Mouse (Mus musculus) kidney, postnatal 25 days (tissue): Measurements from ENCODE around the gene S100a13.

Experiments
- DNase-seq, 2 experiments: peaks; one replicate each; pipeline ENCODE4 v3.0.0; 2021; ENCODE audit warnings: mixed read lengths in 2 of 2

S100a13 gene

DNA sequence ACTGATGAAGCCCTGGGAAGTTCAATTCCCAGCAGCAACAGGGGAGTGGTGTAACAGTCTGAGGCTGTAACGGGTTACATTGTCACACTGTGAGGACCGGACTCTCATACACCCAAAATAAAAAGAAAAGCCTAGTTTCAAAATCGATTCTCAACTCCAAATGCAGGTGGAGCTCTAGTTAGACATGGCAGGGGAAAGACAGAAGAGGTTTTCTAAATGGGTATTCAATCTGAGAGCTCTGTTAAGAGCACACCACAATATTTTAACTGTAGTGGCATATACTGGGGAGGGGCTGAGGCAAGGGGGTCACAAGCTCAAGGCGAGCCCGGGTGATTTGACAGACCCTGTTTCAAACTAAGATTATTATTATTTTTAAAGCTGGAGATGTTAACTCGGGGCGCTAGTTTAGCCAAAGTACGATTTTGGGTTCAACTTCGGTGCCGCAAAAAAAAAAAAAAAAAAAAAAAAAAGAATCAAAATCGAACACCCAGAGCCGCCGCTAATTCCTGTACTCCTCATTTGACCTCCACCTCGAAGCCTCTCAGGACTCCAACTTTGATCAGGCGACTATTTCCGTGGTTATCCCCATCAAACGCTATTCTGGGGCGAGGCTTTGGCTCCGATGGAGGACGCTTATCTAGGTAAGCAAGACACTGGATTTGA lies 5.8 kb upstream of the S100a13 start:
- no peak for DNase-seq

DNA sequence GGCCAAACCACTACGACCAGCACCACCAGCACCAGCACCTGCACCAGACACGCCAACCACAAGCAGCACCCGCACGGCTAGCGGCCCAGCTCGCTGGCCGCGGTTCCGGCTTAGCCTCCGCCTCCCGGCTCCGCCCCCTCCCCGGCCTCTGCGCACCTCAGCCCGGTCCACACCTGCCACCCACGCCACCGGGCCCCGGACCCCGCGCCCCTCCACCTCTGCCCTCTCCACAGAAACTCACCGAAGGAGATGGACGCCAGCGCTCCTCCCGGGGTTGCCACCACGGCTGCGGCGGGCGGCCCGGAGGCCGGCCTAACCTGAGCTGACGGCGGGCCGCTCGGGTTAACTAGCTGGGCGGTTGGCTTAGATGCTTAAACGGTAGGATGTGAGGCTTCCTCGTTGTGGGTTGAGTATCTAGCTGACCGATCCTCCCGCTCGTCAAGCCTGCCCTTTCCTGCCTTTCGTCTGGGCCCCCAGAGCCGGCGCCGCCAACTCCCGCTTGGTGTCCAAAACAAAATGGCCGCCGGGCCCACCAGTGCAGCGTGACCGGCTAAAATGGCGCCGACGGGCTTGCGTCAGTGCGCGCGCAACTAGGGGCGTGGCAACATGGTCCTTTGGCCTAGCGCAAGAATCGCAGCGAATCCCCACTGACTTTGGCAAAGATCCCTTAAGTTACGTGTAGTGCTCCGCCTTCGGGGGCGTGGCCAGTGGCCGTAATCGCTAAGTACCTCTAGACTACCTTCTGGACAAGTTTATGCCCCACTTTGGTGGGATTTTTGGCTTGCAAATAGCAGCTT lies 5.1 kb upstream of the S100a13 start, which contains the start of gene Chtop:
Chtop (minus strand) TSS at position 549 of the 797 bp plus-strand sequence.
- DNase-seq = peak; percentile 100

DNA sequence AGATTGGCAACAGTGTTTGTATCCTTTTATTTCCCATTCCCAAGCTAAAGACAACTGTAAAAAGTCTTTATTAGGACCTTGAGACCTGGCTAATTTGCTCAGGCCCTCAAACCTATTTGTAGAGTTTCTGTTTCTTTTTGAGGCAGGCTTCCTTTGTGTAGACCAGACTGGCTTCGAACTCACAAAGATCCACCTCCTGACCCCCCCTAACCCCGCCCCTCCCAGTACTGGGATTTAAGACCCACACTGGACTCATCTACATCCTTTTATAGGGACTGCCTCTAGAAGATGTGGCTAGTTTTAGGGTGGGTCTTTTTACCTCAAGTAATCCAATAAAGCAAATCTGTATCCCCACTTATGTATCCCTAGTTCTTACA lies 4.5 kb upstream of the S100a13 start:
- no peak for DNase-seq

DNA sequence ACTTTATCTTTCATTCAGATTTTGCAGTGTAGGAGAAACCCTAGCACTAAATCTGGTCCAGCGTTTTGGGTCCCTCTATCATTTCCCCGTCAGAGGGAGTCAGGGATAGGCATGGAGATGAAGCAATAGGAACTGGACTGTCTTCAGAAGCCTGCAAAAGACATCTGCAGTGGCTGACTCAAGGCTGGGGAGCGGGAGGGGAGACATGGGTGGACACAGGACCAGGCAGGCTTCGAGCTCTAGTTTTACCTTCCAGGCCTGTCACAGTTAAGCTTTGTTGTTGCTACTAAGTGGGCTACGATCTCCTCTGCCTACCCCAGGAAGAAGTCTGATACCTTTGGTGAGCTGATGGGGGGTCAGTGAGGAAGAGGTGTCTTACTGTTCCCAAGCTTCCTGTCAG lies 2.0 kb upstream of the S100a13 start:
- DNase-seq = no peak

DNA sequence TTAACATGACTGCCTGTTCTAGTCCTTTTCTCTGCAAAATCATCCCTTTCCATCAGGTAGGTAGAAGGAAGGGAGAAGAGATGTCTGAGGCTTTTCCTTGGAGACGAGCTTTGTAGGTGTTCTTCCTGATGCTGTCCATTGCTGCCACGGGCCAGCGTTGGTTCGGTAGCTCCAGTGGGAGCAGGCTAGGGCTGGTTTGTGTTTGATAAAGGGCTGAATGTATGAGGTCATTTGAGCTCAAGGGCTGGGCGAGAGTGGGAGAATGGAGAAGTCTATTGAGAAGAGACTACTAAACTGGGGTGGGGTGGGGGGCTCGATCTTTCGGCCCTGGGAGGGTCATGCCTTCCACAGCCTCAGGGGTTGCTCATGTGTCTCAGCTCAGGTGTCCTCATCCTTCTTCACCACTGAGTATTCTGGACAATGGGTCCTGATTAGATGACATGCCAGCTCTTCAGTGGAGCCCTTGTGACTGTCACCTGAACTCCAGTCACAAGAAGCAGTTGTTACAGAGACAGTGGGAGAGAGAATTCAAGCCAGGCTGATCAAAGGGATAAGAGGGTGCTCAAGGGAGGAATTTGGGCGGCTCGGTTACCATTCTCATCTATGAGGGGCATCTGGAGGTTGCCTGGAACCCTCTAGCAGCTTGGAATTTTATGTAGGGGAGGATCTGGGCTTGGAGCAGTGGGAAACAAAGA lies 1.1 kb upstream of the S100a13 start:
- DNase-seq = no peak

DNA sequence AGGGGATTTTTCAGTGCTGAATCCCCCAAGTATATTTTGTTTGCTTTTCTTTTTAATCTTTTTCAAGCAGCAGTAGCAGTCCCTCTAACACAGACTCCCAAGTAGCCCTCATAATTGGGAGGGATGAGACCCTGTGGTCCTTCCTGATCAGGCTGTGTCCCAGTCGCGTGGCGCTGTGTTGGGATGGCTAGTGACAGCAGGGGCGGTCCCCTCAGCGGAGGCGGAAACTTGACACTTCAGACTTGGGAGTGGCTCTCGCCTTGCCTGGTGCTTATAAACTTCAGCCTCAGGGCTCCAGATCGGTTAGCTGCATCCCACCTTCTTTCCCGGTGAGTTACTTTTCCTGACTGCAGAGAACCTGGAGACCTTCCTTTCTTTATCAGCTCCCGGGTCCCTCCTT lies 456 bp downstream of the S100a13 start:
- DNase-seq = peak; percentile 82 to 89

DNA sequence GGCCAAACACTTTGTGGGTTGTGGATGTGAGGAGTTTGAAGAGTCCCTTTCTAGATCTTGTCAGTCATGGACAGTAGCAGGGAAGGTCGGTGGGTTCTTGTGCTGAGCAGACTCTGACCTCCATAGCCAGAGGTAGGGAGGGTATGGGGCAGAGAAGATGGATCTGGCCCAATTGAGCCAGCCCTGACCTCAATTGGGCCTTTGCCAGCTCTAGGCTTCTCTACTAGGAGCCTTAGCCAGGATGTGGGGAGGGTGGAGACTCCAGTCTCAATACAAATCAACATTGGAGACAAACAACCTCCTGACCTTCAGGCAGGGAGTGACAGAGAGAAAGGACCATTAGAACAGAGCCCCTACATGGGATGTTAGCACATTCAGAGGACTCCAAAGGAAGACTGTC lies 1.0 kb downstream of the S100a13 start:
- DNase-seq = peak; percentile 77 to 78

DNA sequence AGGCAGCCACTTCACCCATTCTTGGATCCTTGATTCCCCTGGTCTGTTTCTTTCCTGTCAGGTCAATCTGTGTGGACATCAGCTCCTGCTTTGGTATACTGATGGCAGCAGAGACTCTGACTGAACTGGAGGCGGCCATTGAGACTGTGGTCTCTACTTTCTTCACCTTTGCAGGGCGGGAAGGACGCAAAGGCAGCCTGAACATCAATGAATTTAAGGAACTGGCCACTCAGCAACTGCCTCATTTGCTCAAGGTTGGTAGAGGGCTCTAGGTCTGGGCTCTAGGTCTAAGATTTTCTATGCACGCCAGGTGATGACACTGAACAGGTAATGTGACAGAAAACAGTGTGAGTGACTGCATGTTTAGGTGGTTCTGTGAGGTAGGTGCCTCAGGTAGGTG lies 1.6 kb downstream of the S100a13 start:
- DNase-seq = no peak

DNA sequence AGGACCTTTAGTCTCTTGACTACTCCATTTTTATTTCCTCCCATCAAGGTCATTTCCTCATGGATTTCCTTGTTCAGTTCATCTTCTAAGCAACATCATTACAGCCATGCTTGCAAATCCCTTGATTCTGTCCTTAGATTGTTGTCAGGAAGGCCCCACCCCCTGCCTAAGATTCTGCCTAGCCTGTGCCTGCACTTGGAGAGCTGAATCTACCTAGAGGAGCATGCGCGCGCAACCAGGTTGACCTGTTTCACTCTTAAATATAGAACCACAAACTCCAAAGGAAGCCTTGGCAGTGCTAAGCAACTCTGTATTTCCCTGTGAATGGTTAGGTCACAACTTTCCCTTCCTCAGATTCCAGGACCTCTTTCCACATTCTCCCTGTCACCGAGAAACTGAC lies 3.5 kb downstream of the S100a13 start:
- no peak for DNase-seq

DNA sequence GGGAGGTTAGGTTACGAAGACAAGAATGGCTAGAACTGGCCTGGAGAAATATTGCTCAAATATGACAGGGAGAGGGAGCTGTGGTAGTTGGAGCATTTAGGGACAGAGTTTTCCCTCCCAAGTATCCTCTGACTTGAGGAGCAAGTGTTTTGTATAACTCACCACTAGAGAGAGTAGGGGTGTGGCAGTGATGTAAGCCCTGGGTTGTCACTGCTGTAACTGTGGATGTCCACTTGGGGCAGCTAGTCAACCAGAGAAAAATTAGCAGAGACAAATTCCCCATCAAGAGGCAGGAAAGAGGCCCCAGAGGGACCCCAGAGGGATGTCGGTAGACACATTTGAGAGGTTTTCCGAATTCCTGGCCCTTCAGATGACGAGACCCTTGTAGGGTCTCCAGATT lies 11.2 kb downstream of the S100a13 start:
- peak; percentile 55 to 64 for DNase-seq

DNA sequence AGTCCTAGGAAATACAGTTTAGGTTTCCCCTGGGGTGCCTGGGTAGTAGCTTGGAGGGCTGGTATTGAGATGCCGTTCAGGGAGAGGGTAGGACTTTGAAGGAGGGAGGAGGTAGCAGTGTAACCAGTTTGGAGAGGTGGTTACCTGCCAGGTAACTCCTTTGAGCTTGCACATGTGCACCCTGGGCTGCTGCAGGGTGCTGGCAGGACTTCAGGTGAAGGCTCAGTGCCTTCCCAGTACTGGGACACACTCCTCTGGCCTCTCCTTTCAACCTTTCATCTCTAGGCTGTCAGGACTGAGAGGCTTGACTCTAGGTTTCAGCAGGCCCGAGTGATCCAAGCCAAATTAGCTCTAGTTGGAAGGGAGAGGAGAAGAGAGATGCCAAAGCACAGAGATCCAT lies 11.8 kb downstream of the S100a13 start:
- DNase-seq = no peak

DNA sequence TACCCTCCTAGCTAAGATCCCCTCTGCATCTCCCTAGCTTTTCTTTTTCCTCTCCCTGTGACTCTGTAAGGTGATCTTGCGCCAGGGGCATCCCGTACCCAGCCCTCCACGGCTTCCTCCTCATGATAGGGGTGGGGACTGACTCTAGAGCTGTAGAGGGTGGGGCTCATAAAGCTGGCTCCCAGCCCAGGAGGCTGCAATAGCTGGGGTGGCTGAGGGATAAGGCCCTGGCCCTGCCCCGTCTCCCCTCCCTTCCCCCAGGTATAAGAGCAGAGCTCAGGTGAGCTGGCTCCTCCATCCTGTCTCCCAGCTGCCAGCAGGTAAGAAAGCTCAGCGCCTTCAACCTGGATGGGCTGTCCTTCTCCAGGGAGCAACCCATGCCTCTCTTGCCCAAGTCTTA lies 12.3 kb downstream of the S100a13 start, which contains the start of gene S100a14:
S100a14 (plus strand) TSS at position 277 of the 400 bp plus-strand sequence.
- peak in 1 of 2 experiments; percentile 70 for DNase-seq

DNA sequence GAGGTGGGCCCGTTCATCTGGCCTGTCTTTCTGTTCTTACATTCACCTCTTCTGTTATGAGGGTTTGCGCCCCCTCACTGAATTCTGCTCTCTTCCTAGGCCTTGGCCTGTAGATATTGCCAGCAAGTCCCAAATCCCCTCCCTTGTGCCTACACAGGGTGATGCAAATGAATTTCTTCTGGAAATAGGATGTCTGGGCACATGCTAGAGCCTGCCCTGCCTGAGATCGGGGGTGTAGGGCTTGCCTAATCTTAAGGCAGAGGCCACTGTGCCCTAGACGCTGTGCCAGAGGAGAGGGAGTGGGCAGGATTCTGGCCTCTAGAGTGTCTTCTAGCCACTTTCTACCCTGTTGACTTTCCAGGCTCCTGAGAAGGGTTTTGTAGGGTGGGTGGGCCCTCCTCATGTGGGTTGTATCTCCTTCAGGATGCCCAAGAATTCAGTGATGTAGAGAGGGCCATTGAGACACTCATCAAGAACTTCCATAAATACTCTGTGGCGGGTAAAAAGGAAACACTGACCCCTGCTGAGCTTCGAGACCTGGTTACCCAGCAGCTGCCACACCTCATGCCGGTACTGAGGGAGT lies 13.1 kb downstream of the S100a13 start:
- DNase-seq = no peak

DNA sequence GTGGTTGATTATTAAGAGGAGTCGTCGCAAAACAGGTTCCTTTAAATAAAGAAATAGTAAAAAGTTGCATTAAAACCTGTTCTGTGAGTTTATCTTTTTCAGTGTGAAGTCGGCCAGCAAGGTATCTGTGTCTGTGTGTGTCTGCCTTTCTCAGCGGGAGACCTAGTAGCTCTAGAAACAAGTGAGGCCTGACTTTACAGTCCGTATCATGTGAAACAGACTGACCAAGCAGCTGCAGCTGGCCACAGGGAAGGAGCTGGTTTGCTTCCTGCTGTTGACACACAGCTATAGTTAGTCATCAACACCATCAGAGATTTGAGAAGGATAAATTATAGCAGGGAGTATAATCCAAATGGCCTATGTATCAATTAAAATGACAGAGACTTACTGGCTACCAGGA lies 17.5 kb downstream of the S100a13 start:
- DNase-seq = no peak

DNA sequence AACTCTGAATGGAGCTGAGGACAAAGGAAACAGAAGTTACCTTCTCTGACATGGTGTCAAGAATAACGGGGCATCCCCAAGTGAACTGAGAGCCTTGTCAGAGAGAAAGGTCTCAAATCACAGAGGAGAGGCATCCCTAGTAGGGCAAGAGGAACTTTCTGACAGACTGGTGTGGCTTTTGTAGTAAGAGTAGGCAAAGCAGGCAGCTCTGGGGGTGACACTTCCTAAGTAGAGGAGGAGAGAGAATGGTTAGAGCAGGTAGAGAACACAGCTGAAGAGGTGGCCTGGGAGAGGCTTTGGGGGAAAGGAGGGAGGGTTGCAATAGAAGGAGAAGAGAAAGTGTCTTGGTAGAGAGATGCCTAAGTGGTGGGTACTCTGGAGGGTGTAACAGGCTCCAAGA lies 21.2 kb downstream of the S100a13 start:
- no peak for DNase-seq

DNA sequence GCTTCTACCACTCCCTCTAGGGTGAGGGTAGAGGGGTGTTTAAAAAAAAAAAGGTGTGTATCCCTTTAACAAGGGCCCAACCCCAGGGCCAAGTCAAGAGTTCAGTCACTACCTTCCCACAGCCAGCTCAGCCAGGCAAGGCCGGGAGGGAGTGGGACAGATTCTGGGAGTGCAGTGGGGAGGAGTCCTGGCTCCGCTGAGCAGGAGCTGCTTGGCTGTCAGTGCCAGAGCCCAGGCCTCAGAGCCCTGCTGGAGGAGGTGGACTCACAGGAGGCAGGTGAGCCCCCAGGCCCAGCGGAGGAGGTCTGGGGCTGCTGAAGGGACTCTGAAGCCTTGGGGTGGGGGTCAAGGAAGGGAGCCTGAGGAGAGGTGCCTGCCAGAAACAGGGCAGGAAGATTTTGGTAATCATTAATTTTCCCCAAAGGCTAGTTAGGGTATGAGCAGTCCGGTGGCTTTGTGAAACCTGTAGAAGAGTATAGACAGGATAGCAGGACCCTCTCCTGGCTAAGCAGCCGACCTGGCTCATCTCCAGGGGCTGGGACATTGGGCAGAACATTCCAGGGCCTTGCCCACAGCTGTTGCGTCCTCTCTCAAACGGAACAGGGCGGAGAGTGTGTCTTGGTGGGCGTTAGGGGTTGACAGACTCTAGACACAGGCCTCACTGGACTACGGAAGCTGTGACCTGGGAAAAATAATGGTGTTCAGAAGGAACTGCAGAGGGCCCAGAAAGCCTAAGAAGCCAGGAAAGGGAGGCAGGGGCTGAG lies 23.1 kb downstream of the S100a13 start, which contains the start of gene S100a16:
S100a16 (plus strand) TSS at position 114 of the 764 bp plus-strand sequence.
- DNase-seq = peak; percentile 83 to 94

DNA sequence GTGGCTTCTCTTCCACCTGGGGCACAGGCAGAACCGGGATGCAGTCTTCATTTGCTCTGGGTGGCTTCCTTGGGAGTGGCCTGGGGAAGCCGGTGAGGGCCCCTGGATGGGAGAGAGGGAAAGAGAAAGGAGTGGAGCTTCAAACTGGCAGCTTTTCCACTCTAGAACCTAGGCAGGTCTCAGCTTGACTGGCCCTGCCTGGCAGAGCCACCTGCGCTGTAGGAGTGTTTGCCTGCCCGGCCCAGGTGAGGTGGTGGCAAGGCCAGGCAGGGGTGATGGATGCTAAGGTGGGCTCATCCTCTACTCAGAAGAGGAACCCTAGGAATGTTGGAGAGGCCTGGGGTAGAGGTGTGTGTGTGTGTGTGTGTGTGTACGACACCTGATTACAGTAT lies 23.7 kb downstream of the S100a13 start:
- no peak for DNase-seq

DNA sequence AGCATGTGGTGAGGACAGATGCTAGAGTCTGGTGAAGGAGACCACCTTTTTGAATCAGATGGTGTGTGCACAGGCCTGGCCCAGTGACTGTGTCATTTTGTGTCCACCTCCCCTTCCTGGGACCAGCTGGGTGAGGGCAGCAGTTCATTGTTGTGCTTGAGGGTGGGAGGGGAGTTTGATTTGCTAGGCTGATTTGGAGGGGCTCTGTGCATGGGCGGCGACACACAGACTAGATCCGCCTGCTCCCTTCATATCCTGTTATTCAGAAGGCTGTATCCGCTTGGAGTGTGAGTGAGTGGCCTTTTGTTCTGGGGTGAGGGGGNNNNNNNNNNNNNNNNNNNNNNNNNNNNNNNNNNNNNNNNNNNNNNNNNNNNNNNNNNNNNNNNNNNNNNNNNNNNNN lies 26.7 kb downstream of the S100a13 start:
- peak; percentile 59 to 78 for DNase-seq

DNA sequence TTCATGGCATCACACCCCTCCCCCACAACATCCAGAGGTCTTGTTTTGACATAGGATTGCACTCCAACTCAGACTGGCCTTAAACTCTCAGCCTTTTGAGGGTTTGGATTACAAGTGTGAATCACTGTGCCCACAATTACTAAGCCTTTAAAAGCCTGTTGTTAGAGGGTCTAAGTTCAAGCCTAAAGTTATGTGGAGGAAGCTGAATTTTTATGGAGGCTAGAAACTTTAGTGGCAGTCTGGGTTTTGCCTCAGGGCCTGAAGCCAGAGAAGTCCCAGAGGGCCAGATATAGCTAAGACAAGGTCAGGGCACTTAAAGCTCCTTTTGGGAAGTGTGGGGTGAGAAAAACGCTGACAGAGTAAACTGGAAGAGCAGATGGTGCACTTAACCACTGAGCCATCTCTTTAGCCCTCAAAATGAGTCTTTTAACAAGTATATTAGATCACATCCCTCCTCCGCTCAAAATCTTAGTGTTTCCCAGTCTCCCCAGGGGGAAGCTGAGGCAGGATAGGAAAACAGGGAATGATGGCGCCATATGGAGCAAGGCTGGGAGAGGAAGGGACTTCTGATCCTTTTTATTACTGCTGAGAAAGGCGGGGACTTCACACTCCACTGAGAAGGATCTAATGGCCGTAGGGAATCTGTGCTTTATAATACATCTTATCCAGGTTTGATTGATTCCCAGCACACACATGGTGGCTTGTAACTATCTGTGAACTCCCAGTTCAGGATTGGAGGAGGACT lies 35.6 kb downstream of the S100a13 start:
- DNase-seq = peak; percentile 44 to 46

DNA sequence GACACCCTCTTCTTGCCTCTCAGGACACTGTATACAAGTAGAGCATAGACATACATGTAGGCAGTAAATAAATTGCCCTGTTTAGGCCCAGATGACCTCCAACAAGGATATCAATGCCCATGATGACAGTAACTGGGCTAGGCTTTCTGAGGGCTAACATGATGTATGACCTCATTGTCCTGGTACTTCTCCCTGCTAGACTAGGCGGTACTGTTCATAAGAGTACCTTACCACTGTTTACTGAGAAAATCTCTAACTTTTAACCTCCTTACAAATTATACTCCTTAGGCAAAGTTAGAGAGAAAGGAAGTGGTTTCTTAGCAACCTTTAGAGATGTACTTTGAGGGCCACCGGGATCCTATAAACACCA lies 36.2 kb downstream of the S100a13 start:
- no peak for DNase-seq

DNA sequence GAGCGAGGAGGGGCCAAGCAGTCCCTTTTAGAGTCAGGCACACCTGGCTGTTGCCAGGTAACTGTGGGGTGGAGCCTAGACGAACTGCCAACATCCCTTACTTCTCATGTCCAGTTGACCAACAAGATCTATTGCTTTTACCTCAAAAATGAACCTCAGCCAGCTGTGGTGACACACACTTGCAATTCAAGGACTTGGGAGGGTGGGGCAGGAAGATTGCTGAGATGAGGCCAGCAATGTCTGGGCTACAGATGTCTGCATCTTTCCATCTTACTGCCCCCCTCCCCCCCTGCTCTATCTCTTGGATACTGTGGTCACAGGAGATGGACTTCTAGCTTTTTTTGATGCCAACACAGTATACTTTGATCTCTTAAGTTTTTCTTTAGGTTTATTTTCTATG lies 38.0 kb downstream of the S100a13 start:
- DNase-seq = no peak

DNA sequence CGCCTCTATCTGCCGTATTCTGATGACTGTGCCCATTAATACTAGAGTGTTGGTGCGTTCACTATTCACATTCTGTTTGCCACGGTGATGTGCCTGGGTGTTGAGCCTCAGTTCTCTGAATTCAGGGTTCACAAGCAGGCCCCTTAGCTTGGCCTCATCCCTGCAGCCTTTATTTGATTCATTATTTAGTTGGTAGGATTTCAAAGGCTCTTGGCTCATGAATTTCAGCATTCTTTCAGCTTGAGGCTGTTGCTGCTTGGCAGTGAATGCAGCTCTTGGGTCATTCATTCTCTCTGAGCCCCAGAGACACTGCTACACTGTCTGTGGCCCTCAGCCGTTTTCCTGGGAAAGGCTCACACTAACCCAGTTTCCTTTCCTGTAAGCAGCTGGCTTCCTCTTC lies 41.7 kb downstream of the S100a13 start:
- no peak for DNase-seq
